Mouse (Mus musculus): ENCODE measurements around the gene Kcnk6.

GRCm38 (mm10) chr7:29277510-29277909, 45.2 kb upstream of the Kcnk6 start:
- TF ChIP-seq POLR2A (IDR thresholded peaks at IDR 0.05; ENCODE audit: low read depth, low read length) (no peak), CTCF (IDR thresholded peaks at IDR 0.05; ENCODE audit: extremely low read depth, insufficient read depth, insufficient read length, insufficient replicate concordance) (no peak)

Measured in spleen, adult 2 months (tissue).